ENCODE assay signal across 7 mouse cellular contexts in genomic region chr19:55206482-55207138, GRCm38 (mm10). TPM values are rescaled to one million over a fixed set of nuclear protein-coding genes. Genes with fewer than 3 reads are reported as not detected.
DNase-seq lines count a peak whose midpoint lies in the region; ATAC-seq and TF ChIP-seq lines count a peak whose summit lies in the region.

No protein-coding gene starts in this region.

- H3K4me3 ChIP-seq in lung, adult 2 months (replicated peaks; ENCODE audit: extremely low read depth, low read depth, low read length), result no peak overlapping the region
- H3K4me3 ChIP-seq in intestine, postnatal 0 days (ENCODE audit: low read depth, low read length), result no peak overlapping the region
- no peak overlapping the region for H3K4me3 ChIP-seq in lung, embryonic 14.5 days (ENCODE audit: low read depth, low read length)

- no peaks in the 10 kb centered on the region for H3K9me3 ChIP-seq in intestine, postnatal 0 days (ENCODE audit: control insufficient read depth)
- H3K9me3 ChIP-seq in lung, embryonic 14.5 days (ENCODE audit: low read depth, low read length), result no peaks in the 10 kb centered on the region

- TF ChIP-seq CTCF in lung, adult 2 months (IDR thresholded peaks at IDR 0.05; ENCODE audit: insufficient read depth, low read length), result peak; percentile 28; the same call in 1 of the 2 replicates
- TF ChIP-seq CTCF in intestine, postnatal 0 days (IDR thresholded peaks at IDR 0.05; ENCODE audit: low read depth), result peak; percentile 87
- TF ChIP-seq CTCF in lung, embryonic 14.5 days (IDR thresholded peaks at IDR 0.05; ENCODE audit: low read depth), result peak; percentile 89

- no peak overlapping the region for H3K27ac ChIP-seq in intestine, postnatal 0 days (ENCODE audit: low read depth, low read length)
- no peak overlapping the region for H3K27ac ChIP-seq in lung, embryonic 14.5 days (ENCODE audit: low read depth)

- DNase-seq in lung, adult 2 months, result no peak
- no peak for DNase-seq in lung, adult 18-20 months
- peak; percentile 31 for DNase-seq in T-cell, adult 2 months (ENCODE audit: low spot score)
- peak; percentile 61 for DNase-seq in embryo, embryonic 11.5 days (ENCODE audit: low read depth, low spot score)
- peak; percentile 90 for DNase-seq in lung, embryonic 14.5 days
- DNase-seq in retina, embryonic 14.5 days (ENCODE audit: low spot score), result peak; percentile 89

- peak; percentile 20; the same call in 1 of the 2 replicates for ATAC-seq in intestine, postnatal 0 days
- ATAC-seq in lung, embryonic 14.5 days (ENCODE audit: insufficient read depth), result peak; percentile 35; the same call in 1 of the 2 replicates

- no peak for TF ChIP-seq POLR2A in lung, adult 2 months (IDR thresholded peaks at IDR 0.05; ENCODE audit: borderline replicate concordance, extremely low read depth, low read depth, low read length)

- no peak overlapping the region for H3K4me2 ChIP-seq in intestine, postnatal 0 days (replicated peaks; ENCODE audit: low read depth)
- no peak overlapping the region for H3K4me2 ChIP-seq in lung, embryonic 14.5 days

- no peaks in the 10 kb centered on the region for H3K4me1 ChIP-seq in lung, adult 2 months (ENCODE audit: control insufficient read depth, insufficient read depth, low read length)
- H3K4me1 ChIP-seq in intestine, postnatal 0 days (replicated peaks; ENCODE audit: control insufficient read depth, insufficient read depth, low read length), result no peaks in the 10 kb centered on the region
- no peaks in the 10 kb centered on the region for H3K4me1 ChIP-seq in lung, embryonic 14.5 days (ENCODE audit: insufficient read depth)

- no peaks in the 10 kb centered on the region for H3K36me3 ChIP-seq in intestine, postnatal 0 days (ENCODE audit: control insufficient read depth, insufficient read depth)
- no peaks in the 10 kb centered on the region for H3K36me3 ChIP-seq in lung, embryonic 14.5 days (ENCODE audit: insufficient read depth)

- no peaks in the 10 kb centered on the region for H3K27me3 ChIP-seq in intestine, postnatal 0 days (replicated peaks; ENCODE audit: control insufficient read depth, insufficient read depth, low read length)
- H3K27me3 ChIP-seq in lung, embryonic 14.5 days (ENCODE audit: insufficient read depth, low read length), result no peaks in the 10 kb centered on the region

- no peak overlapping the region for H3K9ac ChIP-seq in intestine, postnatal 0 days (ENCODE audit: low read depth, low read length)
- no peak overlapping the region for H3K9ac ChIP-seq in lung, embryonic 14.5 days

- 35% methylated on average over 8 of the region's 8 CpGs for WGBS in lung, adult 2 months
- 40% methylated on average over 8 of the region's 8 CpGs for WGBS in intestine, postnatal 0 days
- 33% methylated on average over 8 of the region's 8 CpGs for WGBS in lung, embryonic 14.5 days

RNA-seq across cellular contexts. Expression of gene Tectb, which starts 26.1 kb away (rescaled TPM):
- 0.09 and 0.32 TPM in 2 replicates for polyA plus RNA-seq in lung, adult 2 months (2012; rRNA removed)
- polyA plus RNA-seq in intestine, postnatal 0 days (2015; fragmentation: Nextera tagmentation; extraction: Ambion mirVana), result not detected in 2 replicates
- polyA plus RNA-seq in lung, embryonic 14.5 days (2014; fragmentation: Nextera tagmentation; extraction: Ambion mirVana), result not detected in 2 replicates

RNA-seq across cellular contexts. Expression of gene Gucy2g, which starts 34.4 kb away (rescaled TPM):
- polyA plus RNA-seq in lung, adult 2 months (2012; rRNA removed), result 0.32 TPM in 2 replicates
- polyA plus RNA-seq in intestine, postnatal 0 days (2015; fragmentation: Nextera tagmentation; extraction: Ambion mirVana), result 0.12 and 0.17 TPM in 2 replicates
- polyA plus RNA-seq in lung, embryonic 14.5 days (2014; fragmentation: Nextera tagmentation; extraction: Ambion mirVana), result not detected in 2 replicates

RNA-seq across cellular contexts. Expression of gene Acsl5, which starts 45.1 kb away (rescaled TPM):
- 34.4 and 53.2 TPM in 2 replicates for polyA plus RNA-seq in lung, adult 2 months (2012; rRNA removed)
- polyA plus RNA-seq in intestine, postnatal 0 days (2015; fragmentation: Nextera tagmentation; extraction: Ambion mirVana), result 1,862 and 1,917 TPM in 2 replicates
- polyA plus RNA-seq in lung, embryonic 14.5 days (2014; fragmentation: Nextera tagmentation; extraction: Ambion mirVana), result 60.1 and 69.3 TPM in 2 replicates

Comparison
In these comparisons a context has a peak if more than half of its experiments do, and no peak if none do; other contexts are left out.
1. DNase-seq: peak in T-cell, adult 2 months (single experiment), embryo, embryonic 11.5 days (single experiment), lung, embryonic 14.5 days (single experiment) and retina, embryonic 14.5 days (single experiment); none in lung, adult 2 months (single experiment) and lung, adult 18-20 months (0 of 2).
2. CTCF ChIP-seq: peak in every context shown above with its lines; median percentile 89 in lung, embryonic 14.5 days; 87 in intestine, postnatal 0 days; 28 in lung, adult 2 months.
3. RNA of gene Acsl5, which starts 45.1 kb away (polyA plus RNA-seq): 1,862 to 1,917 TPM in intestine, postnatal 0 days; 60.1 to 69.3 TPM in lung, embryonic 14.5 days and 34.4 to 53.2 TPM in lung, adult 2 months; every median in the first group is over 10 times any median in the second.